Mouse (Mus musculus) erythroblast, adult 5-6 weeks (primary cell): Measurements from ENCODE around the gene Tns2. TPM values are rescaled to one million over a fixed set of nuclear protein-coding genes. Genes with fewer than 3 reads are reported as not detected.
"Not testable (repeated sequence)": the region's sequence is repeated elsewhere in the genome, so short reads cannot be mapped to it uniquely, and the experiment has no call there.

Experiments used
- ATAC-seq: replicated peaks from 2 replicates; pipeline ENCODE4 v1.8.0; 2016; ENCODE audit warnings: moderate number of reproducible peaks, mild to moderate bottlenecking, moderate TSS enrichment, inconsistent platforms; ENCODE audit not compliant: poor library complexity, low FRiP score, severe bottlenecking
- total RNA-seq, 2 experiments: library from RNA; stranded (forward) in 1 of 2; stranded (reverse) in 1 of 2; fragments of 150-400 nt in 1 of 2; fragments of 200-764, 138-1000 nt in 1 of 2; gene quantifications; 2 replicates each; pipeline versions ENCODE4 v1.2.3 to v1.2.4; 2015 to 2017; ENCODE audit warnings: low replicate concordance in 2 of 2

The Tns2 gene
- total RNA-seq (2015; ENCODE audit: low replicate concordance), result not detected in 2 replicates
- total RNA-seq (2017; ENCODE audit: low replicate concordance), result not detected in 2 replicates

DNA sequence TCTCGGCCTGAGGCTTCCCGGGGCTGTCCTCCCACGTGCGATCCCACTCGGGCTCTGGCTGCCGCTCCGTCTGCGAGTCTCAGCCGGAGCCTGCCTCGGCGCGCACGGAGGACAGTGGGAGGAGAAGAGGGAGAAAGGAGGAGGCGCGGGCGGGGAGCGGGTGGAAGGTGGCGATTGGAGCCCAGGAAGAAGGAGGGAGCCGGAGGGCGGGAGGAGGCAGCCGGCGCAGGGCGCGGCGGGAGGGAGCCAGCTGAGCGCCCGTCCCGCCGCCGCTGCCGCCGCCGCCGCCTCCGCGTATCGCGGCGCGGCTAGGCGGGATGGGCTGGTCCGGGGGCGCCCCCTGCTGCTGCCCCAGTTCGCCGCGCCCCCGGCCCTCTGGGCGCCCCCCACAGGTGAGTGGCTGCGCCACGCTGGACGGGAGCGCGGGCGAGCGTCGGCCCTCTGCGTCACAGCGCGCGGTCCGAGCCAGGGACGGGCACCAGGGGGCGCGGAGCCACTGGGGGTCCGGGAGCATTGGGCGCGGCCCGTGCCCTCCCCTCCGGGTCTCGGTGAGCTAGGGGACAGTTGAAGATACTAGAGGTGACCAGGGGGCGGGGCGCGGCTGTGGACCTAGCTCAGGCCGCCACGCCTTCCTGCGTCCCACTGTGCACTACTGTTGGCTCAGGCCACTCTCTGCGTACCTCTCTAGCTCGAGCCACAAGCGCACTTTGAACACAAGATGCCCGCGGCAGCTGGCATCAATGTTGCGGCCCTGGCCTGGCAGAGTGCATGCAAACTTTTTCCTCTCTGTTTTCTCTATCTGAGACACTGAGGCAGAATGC, at the start of gene Tns2:
Gene Tns2, plus strand, starts transcription at position 253 of the 821 bp plus-strand sequence.
- ATAC-seq, result peak; percentile 31; the same call in 1 of the 2 replicates

DNA sequence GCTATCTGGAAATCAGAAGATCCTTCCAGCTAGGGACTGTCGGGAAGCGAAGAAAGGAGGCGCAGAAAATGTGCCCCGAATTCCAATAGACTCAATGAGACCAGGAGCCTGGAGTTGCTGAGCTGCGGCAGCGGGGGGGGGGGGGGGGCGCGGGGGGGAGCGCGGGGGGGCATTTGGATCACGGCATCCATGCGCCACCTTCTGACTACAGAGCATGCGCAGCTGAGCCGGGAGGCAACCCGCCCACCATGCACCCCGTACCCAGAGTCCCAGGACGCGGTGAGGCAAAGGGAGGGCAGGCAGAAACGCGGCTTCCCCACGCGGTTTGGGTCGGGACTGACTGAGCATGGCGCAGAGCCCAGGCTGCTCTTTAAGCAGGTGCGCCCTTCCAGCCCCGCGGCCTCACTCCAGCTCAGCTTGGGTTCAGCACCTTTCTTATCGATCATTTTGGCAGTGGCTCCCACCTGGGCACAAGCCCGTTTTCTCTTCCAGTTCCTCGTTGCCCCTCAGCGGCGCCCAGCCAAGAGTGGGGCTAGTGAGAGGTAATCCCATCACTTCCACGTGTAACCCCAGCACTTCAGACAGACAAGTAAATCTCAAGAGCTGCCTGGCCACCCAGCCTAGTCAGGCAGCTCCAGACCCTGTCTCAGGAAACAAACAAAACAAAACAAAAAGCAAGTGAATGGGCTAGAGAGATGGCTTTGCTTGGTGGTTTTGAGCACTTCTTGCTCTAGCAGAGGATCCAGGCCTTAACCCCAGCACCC, 48.1 kb upstream of the Tns2 start:
- no peak for ATAC-seq

DNA sequence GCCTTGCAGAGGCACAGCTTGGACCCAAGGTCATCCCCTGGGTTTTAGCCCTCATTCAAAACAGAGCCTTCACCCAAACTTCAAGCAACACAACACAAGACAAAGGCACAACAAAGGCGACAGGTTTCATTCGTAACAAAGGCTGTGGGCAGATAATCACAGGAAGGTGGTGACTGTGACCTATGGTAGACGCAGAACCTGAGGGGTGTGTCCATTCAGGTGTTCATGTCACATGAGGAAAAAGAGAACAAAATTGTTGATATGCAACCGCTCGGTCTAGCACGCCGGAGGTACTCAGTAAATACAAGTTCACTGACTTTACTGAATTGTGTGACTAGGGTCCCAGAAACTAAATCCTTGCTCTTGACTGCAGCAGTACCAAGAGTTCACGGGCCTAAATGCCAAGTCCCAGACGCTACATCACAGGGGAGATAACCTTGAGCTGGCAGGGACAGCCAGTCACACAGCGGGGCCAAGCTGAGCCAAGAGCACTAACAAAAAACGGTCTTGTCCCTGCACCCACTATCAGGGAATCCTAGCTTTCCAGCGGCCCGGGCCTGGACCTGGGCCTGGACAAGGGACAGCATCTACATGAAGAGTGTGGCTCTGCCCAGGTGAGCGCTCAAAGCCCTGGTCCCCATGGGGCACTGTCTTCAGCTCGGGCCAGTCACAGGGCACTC, 43.6 kb upstream of the Tns2 start:
- ATAC-seq, result no peak

DNA sequence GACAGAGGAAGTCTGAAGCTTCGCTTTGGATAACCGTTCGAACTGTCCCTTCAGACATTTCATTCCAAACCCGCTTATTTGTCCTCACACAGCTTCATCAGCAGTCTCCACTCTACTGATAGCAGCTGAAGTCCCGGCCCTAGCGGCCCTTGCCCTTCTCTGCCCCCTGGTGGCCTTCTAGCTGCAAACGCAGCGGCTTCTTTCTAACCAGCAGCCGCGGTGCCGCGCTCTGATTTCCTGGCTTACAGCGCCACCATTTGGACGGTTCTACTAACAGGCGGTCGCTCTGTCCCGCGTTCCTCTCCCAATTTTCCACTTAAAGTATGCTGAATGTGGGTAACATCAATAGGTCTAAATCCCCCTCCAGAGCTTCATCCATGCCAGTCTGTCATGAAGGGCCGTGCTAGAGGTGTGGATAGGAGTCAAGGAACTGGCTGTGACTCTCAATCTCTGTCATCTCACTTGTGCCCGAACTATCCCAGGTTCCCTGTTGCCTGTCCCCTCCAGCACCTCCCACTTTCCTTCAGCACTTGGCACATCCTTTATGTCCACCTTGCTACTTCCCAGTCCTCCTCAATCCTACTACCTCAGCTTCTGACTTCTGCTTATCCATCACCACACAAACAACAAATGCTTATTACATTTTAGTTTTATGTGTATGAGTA, 34.4 kb upstream of the Tns2 start:
- peak; percentile 97 for ATAC-seq

GRCm38 (mm10) chr15:102070476-102071467, 29.4 kb upstream of the Tns2 start:
- no peak for ATAC-seq

DNA sequence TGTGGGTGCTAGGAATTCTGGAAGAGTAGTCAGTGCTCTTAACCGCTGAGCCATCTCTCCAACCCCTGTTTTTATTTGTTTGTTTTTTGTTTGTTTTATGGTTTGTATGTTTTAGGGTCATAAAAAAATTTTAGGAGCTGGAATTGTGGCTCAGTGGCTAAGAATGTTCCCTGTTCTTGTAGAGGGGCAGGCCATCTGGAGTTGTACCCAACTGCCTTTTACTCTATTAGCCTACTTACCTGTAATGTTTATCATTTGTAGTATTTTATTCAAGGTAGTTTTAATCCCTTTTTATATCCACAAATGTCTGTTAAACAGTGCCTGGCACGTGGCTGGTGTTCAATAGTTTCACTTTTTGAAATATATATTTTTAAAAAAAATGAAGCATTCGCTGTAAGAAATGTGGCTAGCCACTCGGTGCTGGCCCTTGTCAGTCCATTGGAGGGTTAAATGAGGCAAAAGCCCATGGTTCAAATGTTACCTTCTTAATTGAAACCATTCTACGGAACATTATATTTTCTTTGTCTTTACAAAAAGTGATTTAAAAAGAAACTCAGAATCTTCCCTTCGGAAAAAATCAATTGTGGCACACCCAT, 27.2 kb upstream of the Tns2 start:
- peak; percentile 3; the same call in 1 of the 2 replicates for ATAC-seq

DNA sequence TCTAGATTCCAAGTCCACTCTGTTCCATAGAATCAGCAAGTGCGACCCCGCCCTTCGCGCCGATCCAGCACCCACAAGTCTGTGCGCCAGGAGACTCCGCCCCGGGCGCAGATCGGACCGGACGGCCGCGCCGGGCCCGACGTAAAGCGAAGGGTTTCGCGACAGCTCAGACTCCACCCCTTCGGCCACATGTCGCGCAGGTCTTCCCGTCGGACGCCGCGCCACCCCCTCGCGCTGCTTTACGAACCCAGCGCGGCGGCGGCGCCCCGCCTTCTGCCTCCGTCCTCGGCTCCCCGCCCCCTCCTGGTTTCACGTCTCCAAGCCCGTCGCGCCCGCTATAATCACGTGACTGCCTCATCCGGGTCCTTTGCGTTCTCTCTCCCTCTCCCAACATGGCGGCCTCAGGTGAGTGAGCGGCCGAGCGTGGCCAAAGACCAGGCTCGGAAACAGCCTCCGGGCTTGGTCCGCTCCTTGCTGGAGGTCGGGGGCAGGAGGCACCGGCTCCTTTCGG, 26.6 kb upstream of the Tns2 start, which contains the start of gene Eif4b:
Gene Eif4b, plus strand, starts transcription at position 215 of the 511 bp plus-strand sequence.
- peak; percentile 94 for ATAC-seq

GRCm38 (mm10) chr15:102074070-102074731, 26.0 kb upstream of the Tns2 start:
- ATAC-seq, result peak; percentile 40

- ATAC-seq, result no peak
Observed at GRCm38 (mm10) chr15:102074876-102075585, 25.2 kb upstream of the Tns2 start.

DNA sequence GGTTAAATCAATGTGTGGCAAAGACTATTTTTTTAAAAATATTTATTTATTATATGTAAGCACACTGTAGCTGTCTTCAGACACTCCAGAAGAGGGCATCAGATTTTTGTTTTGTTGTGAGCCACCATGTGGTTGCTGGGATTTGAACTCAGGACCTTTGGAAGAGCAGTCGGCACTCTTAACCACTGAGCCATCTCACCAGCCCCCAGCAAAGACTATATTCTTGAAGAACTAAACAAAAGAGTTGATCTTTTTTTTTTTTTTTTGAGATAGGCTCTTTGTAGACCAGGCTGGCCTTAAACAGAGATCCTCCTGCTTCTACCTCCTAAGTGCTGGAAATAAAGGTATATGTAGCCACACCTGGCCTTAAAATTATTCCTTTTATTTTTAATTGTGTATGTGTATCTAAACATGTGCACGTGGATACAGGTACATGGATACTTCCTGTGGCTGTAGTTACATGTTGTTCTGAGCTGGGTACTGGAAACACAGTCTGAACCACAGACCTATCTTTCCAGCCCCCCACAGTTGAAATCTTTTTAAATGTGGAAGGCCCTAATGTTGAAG, 23.0 kb upstream of the Tns2 start:
- ATAC-seq, result no peak

GRCm38 (mm10) chr15:102079221-102079620, 21.0 kb upstream of the Tns2 start:
- ATAC-seq, result no peak

DNA sequence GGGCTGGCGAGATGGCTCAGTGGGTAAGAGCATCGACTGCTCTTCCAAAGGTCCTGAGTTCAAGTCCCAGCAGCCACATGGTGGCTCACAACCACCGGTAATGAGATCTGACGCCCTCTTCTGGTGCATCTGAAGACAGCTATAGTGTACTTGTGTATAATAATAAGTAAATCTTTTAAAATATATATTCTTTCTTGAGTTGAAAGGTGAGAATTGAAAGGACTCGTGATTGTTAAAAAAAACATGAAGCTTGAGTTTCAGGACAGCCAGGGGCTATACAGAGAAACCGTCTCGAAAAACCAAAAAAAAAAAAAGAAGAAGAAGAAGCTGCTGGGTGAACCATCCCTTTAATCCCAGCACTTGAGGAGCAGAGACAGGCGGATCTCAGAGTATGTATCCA, 20.3 kb upstream of the Tns2 start:
- ATAC-seq, result not testable (repeated sequence)

- no peak for ATAC-seq
Observed at GRCm38 (mm10) chr15:102080429-102080828, 19.8 kb upstream of the Tns2 start.

GRCm38 (mm10) chr15:102082148-102082547, 18.1 kb upstream of the Tns2 start:
- ATAC-seq, result no peak

DNA sequence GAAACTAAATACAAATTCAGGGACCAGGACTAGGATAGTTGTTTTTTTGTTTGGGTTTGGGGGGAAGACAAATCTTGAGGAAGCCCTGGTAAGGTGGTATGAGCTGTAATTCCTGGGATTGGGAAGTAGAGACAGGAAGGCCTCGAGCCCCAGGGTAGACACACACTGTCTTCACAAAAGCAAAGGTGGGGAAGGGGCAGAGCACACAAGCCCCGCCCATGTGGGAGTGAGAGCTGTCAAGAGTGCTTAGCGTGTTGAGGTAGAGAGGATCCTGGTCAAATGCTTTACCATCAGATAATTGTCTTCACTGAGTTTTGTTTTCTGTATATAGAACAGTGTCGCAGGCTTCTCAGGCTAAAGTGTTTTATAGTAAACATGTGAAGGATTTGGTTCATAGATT, 17.2 kb upstream of the Tns2 start:
- ATAC-seq, result no peak

- ATAC-seq, result no peak
Observed at GRCm38 (mm10) chr15:102089914-102090585, 10.2 kb upstream of the Tns2 start.
